Mouse (Mus musculus) liver, adult (tissue): ENCODE results near the gene Mpzl3.

Source experiments
- GATA4 ChIP-seq: IDR thresholded peaks from 2 replicates; pipeline ENCODE4 v1.6.1; 2014; ENCODE audit warnings: mild to moderate bottlenecking, low read length; ENCODE audit not compliant: insufficient replicate concordance

The Mpzl3 gene

GRCm38 (mm10) chr9:45077859-45078258, 22.9 kb downstream of the Mpzl3 start:
- no peak for TF ChIP-seq GATA4

GRCm38 (mm10) chr9:45079011-45079410, 24.0 kb downstream of the Mpzl3 start, which contains the start of gene Jaml:
Gene Jaml, plus strand, starts transcription at chr9:45079183.
- no peak for TF ChIP-seq GATA4

- no peak for TF ChIP-seq GATA4
Measured at GRCm38 (mm10) chr9:45083132-45083531, 28.1 kb downstream of the Mpzl3 start.

- TF ChIP-seq GATA4, result no peak
Measured at GRCm38 (mm10) chr9:45084556-45084955, 29.6 kb downstream of the Mpzl3 start.

GRCm38 (mm10) chr9:45085741-45086690, 31.0 kb downstream of the Mpzl3 start:
- TF ChIP-seq GATA4, result no peak

GRCm38 (mm10) chr9:45088040-45088439, 33.1 kb downstream of the Mpzl3 start:
- no peak for TF ChIP-seq GATA4

GRCm38 (mm10) chr9:45090811-45091210, 35.8 kb downstream of the Mpzl3 start:
- no peak for TF ChIP-seq GATA4

- TF ChIP-seq GATA4, result no peak
Measured at GRCm38 (mm10) chr9:45092641-45093040, 37.7 kb downstream of the Mpzl3 start.

- no peak for TF ChIP-seq GATA4
Measured at GRCm38 (mm10) chr9:45095149-45095937, 40.4 kb downstream of the Mpzl3 start.

- TF ChIP-seq GATA4, result no peak
Measured at GRCm38 (mm10) chr9:45097877-45098276, 42.9 kb downstream of the Mpzl3 start.

- no peak for TF ChIP-seq GATA4
Measured at GRCm38 (mm10) chr9:45098426-45098825, 43.4 kb downstream of the Mpzl3 start.

GRCm38 (mm10) chr9:45102528-45102927, 47.5 kb downstream of the Mpzl3 start:
- no peak for TF ChIP-seq GATA4

GRCm38 (mm10) chr9:45103211-45103979, 48.4 kb downstream of the Mpzl3 start:
- TF ChIP-seq GATA4, result no peak

- TF ChIP-seq GATA4, result peak; percentile 92
Measured at GRCm38 (mm10) chr9:45105596-45106374, 50.8 kb downstream of the Mpzl3 start.
